Mouse (Mus musculus): Measurements from ENCODE around the gene Hspa2. TPM values are rescaled to one million over a fixed set of nuclear protein-coding genes. Genes with fewer than 3 reads are reported as not detected.

The Hspa2 gene
- total RNA-seq (2021): 100 to 1,000 TPM; 106 to 116 TPM

DNA sequence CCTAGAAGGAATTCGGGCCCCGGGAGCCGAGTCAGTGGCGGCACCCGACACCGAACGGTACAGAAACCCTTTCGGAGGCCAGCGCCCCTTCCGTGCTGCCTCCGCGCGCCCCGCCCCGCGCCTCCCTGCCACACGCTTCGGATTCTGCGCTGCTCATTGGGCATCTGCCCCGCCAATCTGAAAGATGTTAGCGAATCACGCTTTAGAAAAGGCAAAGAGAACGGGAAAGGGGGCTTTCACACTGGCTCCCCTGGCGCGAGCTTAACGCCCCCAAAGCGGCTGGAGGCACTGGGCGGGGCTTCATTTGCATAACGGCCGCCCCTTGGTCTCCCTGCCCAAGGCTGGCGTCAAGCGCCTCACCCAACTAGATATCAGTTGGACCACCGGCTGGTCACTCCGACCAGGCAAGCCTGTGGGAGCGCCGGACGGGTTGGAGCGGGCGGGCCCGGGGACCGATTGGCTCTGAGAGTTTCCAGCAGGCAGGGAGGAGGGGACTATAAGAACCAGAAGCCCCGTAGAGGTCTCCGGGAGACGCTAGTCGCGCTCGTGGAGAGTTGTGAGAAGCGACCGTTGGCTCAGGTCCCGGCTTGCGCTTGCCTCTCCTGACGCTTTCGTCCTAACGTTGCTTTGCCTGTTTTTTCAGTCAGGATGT lies at the start of gene Hspa2:
Gene Hspa2, plus strand, starts transcription at position 291 of the 652 bp plus-strand sequence.
- peak; percentile 99 for DNase-seq (ENCODE audit: extremely low spot score in 1 of 2, low spot score in 1 of 2)

DNA sequence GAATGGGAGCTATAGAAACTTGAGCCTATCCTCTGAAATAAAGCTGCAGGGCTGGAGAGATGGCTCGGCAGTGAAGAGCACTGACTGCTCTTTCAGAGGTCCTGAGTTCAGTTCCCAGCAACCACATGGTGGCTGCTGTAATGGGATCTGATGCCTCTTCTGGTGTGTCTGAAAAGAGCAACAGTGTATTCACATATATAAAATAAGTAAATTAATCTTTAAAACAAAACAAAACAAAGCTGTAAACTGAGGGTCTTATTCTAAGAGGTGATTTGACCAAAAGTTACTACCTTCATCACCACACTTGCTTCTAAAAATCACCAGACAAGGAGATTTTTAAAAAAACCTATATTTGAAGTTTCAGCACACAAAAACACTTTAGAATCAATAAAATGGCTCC lies 43.1 kb upstream of the Hspa2 start:
- no peak for DNase-seq (ENCODE audit: extremely low spot score in 1 of 2, low spot score in 1 of 2)

DNA sequence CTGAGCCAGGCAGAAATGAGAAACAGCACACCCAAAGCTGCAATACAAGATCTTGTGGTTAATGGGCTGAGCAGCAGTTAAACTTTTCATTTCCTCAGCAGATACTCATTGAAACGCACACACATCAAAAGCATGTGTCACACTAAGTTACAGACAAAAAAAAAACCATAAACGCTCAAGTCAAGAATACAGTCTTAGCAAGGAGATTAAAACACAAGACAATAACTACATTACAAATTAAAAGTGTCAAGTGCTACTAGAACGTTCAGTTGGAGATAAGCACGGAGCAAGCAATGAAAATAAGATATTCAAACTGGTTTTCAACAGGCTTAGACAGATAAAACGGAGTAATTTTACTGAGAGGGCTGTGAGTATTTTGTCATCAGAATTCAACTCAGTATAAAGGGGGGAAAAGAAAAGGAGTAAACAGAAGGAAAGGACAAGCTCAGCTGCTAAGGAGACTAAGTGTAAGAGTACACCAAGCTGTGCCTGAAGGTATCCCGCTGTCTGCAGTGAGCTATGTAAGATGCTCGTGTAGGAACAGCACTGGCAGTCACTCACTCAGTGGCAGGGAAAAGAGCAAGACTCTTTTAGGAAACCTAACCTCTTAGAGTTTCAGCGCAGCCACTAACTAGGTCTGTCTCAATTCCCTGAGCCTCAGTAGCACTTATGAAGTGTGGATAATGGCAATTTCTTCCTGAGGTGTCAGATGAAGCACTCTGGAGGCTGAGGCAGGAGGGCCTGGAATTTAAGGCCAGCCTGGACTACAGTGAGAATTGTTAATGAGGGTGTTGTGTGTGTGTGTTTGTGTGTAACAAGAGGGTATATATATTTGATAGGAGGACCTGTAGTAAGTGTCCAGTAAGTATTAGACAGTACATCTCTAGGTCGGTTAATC lies 42.3 kb upstream of the Hspa2 start:
- DNase-seq (ENCODE audit: extremely low spot score in 1 of 2, low spot score in 1 of 2): no peak

DNA sequence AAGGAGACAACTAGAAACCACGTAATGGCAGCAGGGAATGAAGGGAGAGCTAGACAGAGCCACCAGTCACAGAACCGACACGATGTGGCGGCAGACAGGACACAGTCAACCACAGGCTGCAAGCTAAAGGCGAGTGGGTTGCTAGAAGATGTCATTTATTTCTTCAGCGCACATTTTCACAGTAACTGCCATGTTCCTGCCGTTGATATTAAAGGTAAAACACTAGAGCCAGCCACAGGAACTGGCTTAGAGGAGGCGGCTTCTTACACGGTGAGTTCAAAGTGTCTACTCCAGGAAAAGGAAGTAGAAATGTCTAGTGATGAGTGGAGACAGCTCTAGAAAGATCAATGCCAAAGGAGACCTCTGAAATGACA lies 41.7 kb upstream of the Hspa2 start:
- DNase-seq (ENCODE audit: extremely low spot score in 1 of 2, low spot score in 1 of 2): no peak

DNA sequence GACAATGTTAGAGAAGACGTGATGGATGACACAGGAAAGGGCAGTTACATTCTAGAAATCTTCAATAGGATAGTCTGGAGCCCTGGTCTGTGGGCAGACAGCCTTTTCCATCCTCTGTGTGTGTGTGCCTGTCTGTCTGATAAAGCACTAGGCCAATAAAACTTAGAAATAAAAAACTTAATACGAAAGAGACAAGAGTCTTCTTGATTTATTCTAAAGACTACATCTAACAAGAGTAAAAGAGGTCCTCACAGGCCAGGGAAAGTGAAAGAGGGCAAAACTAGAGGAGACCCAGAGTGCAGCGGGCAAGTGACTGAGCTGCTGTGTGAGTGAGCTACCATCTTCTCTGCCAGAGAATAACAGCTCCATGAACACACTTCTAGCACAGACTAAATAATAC lies 37.7 kb upstream of the Hspa2 start:
- no peak for DNase-seq (ENCODE audit: extremely low spot score in 1 of 2, low spot score in 1 of 2)

DNA sequence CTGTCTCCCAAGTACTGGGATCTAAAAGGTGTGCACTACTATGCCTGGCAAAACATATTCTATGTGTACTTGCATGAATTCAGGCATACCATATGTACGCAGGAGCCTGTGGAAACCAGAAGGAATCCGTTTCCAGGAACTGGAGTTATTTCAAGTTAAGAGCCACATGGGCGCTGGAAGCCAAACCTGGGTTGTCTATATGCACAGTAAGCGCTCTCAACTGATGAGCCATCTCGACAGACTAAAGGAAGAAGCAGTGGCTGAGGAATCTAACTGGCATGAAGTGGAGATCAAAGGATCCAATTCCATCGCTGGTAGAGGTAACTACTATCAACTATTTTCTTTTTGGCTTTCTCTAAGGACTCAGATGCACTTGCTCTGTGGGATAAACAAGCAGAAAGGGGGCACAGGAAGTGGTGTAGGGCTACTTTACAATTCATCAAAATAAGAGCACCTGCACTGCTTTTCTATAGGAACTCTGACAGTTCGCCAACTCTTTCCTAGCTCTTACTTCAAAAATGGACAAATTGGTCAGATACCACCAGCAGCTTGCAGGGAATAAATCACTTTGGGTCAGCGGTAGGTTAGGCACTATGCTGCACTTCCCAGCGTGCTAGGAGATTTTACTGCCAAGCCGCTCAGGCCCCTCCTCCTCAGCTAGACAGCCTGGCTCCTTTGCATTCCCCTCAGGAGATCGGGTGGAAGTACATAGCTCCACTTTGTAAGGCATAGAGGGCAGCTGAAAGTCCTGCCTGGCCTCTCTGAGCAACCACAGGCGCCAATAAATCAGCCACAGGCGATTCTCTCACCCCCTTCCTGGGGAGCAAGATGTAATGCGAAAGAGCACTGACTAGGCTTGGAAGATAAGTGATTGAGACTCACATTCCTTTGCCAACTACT lies 36.6 kb upstream of the Hspa2 start:
- no peak for DNase-seq (ENCODE audit: extremely low spot score in 1 of 2, low spot score in 1 of 2)

DNA sequence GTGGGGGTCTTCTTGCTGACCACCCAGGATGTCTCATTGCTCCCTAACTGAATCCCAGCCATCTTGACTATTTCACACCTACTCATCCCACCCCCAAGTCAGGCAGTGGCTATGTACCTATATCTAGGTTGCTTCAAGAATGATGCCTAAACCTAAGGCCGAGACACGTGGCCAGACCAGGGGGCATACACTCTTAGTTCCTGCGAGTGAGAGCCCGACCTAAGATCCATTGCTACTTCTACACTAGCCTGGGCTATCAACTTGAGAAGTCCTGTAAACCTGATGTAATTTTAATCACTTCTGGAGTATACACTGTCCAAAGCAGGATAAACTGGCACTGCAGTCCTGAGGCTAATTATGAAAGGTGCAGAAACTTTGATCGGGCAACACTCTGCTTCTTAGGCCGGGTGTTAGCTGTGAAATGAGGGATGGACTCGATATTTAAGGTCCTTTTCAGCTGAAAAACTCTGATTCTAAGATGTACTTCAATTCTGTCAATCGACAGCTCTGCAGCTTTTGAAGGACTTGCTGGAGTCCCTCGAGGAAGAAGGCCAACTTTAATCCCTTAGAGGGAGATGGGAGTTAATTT lies 35.7 kb upstream of the Hspa2 start:
- DNase-seq (ENCODE audit: extremely low spot score in 1 of 2, low spot score in 1 of 2): no peak

DNA sequence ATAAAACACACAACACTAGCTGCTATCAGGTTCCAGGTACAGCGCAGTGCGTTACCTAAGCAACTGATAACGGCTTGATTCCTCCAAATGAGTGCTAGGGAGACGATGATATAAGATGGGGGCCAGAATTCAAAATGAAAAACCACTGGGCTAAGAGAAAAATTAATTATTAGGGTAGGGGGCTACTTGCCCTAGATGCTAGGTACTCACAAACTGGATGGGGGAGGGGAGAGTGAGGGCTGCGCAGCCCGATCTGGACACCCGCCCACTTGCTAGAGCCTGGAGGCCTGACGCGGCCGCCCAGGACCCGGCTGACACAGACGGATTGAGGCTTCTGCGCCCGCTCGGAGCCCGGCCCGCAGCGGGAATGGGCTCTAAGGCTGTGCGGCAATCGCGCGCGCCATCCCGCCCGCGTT lies 35.2 kb upstream of the Hspa2 start:
- DNase-seq (ENCODE audit: extremely low spot score in 1 of 2, low spot score in 1 of 2): peak in 1 of 2 experiments; percentile 42

DNA sequence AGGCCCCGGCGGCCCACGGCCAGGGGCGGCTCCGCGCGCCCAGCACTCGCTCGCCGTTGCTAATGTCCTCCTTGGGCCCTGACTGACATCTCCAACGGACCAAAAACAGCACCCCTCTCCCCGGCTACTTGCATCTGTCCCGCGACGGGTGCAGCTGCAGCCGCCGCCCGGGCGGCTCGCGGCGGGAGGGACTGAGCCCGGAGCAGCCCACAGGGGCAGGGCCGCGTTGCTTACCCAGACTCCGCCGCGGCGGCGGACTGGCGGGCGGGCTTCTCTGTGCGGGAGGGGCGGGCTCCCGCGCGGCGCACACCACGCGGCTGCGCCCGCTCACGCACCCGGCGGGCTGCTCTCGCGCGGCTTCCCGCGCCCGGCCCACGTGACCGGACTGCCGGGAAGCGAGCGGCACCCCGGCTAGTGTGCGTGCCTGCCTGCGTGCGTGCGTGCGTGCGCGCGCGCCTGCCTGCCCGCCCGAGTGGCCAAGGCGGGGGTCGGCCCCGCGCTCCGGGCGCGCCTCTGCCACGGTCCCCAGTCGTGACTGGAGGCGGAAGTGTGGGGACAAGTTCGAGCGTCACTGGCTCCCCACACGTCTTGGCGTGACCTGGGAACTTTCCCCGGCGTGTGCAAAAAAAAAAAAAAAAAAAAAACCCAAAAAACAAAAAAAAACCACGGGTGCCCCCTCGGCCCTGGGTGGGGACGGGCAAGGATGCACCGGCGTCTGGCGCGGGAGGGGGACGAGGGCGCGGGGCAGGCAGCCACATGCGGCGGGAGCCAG lies 34.6 kb upstream of the Hspa2 start, which contains the start of gene Zbtb25:
Gene Zbtb25, minus strand, starts transcription at position 397 of the 772 bp plus-strand sequence.
- DNase-seq (ENCODE audit: extremely low spot score in 1 of 2, low spot score in 1 of 2): peak; percentile 67 to 84

DNA sequence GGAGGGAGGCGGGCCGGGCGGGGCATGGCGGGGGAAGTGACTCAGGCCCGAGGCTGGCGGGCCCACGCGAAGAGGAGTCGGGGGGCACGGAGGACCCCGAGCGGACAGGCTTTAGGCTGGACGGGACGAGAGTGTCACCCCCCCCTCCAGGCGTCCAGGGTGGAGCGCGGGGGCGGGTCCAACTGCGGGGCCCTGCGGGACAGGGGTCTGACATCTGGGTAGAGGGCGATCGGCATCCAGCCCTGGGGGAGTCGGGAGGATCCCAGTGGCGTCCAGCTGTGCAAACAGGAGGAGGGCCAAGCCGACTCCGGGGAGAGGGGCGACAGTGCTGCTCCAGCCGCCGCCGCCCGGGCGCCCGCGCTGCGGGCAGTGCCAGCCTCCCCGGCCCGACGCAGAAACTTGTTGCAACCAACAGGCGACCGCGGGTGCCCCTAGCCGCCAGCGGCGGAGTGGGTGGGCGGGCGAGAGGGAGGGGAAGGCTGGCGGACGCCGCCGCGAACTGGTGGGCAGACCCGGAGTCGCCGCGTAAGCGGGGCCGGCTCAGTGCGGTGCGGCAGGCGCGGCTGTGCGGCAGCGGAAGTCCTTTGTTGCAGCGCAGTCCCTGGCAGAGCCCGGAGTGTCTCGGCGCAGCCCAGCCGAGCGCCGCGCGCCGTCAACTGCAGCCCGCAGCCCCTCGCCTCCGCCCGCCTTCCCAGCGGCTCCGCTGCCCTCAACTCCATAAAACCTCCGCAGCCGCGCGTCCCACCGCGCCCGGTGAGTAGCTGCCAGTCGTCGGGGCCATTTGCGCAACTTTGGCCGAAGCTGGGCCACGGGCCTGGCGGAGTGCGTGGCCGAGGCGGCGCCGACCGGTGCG lies 33.8 kb upstream of the Hspa2 start, which contains the start of gene Zbtb1:
Gene Zbtb1, plus strand, starts transcription at position 289 of the 853 bp plus-strand sequence.
- DNase-seq (ENCODE audit: extremely low spot score in 1 of 2, low spot score in 1 of 2): peak; percentile 62 to 79

DNA sequence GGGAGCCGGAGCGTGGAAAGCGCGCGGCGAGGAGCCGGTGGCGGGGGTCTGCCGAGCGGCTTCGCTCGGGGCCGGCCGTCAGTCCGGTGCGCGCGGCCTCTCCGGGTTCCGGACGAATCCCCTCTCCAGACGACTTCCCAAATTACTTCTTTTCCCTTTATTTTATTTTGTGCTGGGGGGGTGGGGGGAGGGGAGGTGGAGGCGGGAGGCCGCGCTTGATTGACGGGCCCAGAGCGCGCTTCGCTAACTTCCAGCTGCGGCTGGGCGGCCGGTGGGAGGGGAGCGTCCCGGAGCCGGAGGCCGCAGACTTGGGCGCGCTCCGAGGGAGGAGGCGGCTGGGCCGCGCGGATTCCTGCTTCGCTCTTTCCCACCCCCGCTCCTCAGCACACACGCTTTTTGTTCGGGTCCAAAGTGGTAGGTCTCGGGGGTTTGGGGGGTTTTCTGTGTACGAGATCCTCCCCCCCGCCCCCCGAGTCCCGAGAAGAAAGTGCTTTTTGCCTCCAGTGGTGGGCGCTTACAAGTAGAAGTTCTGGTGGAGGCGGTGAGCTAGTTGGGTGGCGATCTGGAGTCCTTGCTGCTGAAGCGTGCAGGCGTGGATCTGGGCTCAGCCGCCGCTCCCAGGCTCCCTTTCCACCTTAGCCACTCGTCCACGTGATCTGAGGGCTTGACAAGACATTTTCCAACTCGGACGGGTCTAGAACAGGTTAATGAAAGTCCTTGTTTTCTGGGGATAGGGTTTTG lies 33.0 kb upstream of the Hspa2 start:
- DNase-seq (ENCODE audit: extremely low spot score in 1 of 2, low spot score in 1 of 2): peak; percentile 44

DNA sequence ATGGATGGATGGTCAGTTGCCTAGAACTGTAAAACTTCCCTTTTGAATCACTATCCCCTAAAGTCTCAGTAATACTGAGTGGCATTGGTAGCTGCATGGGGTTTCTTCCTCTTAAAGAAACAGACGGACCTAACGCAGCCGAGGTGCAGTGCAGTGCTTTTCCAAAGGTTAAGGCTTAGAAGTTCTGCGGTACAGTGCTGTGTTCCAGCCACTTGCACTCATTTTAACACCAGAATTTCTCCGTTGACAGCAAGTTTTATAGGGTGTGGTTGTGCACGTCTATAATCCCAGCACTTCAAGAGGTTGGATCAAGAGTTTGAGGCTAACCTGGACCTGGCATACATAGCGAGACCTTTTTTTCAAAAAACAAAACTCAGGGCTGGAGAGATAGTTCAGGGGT lies 31.9 kb upstream of the Hspa2 start:
- no peak for DNase-seq (ENCODE audit: extremely low spot score in 1 of 2, low spot score in 1 of 2)

DNA sequence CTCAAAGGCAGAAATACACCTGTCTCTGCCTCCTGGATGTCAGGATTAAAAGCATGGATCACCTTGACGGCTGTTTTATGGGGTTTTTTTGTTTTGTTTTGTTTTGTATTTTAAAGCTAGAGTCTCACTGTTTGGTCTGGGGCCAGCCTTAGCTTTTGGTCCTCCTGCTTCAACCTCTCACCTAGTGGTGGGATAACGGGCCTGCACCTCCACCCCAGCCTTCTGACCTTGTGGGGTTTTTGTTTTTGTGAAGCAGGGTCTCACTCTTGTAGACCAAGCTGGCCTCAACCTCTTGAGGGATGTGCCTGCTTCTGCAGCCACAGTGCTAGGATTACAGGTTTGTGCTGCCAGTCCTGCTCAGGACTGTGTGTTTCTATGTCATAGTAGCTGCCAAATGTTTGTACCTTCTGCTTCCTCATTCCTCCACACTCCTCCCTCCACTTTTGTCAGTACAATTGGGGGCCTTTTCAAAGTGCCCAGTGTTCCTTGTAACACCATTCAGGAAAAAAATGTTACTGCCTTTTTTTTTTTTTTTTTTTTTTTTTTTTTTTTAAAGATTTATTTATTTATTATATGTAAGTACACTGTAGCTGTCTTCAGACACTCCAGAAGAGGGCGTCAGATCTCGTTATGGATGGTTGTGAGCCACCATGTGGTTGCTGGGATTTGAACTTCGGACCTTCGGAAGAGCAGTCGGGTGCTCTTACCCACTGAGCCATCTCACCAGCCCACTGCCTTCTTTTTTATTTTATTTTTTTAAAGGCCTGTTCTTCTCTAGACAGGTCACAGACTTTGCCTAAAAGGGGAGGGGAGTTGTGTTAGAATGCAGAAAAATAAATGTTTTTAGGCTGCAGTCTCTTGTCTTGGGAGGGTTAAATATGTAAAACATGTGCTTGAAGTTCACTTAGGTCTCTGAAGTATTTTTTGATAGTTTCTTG lies 30.8 kb upstream of the Hspa2 start:
- DNase-seq (ENCODE audit: extremely low spot score in 1 of 2, low spot score in 1 of 2): no peak

DNA sequence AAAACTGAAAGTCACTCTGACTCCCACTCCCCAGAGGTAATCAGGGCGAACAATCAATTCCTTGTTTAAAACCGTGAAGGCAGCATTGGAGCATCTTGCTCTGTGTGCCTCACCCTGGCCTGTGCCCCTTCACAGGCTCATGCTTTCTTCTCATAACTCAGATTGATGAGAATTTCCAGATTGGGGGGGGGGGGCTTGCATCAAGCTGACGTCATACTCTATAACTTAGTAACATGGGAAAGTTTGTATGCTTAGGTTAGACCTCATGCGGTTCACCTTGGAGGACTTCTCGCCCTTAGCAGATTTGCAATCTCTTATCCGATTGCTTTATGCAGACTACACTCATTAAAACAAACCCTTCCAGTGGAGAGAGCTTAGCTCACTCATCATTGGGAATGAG lies 30.0 kb upstream of the Hspa2 start:
- no peak for DNase-seq (ENCODE audit: extremely low spot score in 1 of 2, low spot score in 1 of 2)

DNA sequence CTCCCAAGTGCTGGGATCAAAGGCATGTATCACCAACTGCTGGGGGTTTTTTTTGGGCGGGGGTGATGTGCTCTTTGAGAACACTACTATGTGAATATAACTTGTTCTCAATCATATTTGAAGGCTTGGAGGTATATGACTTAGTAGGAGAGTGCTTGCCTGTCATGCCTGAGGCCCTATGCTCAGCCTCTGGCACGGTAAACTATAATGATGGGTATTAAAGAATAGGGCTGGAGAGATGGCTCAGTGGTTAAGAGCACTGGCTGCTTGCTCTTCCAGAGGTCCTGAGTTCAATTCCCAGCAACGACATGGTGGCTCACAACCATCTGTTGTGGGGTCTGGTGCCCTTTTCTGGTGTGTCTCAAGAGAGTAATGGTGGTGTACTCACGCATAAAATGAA lies 29.1 kb upstream of the Hspa2 start:
- DNase-seq (ENCODE audit: extremely low spot score in 1 of 2, low spot score in 1 of 2): no peak

DNA sequence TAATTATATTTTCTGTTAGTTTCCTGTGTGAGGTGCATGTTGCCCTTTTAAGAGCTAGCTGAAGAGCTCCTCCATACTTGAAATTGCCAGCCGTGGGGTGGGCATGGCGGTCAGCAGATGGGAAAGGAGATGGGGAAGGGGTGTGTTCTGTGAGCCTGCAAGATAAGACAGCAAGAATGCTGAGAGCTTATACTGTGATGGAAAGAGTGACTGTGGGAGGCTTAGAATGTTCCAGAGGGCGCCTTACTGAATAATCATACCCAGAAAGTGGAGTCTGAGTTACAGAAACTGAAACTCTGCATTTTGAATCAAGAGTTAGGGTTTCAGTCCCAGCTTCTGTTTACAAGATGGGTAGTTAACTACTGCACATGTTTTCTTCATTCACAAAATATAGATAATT lies 28.5 kb upstream of the Hspa2 start:
- DNase-seq (ENCODE audit: extremely low spot score in 1 of 2, low spot score in 1 of 2): no peak

DNA sequence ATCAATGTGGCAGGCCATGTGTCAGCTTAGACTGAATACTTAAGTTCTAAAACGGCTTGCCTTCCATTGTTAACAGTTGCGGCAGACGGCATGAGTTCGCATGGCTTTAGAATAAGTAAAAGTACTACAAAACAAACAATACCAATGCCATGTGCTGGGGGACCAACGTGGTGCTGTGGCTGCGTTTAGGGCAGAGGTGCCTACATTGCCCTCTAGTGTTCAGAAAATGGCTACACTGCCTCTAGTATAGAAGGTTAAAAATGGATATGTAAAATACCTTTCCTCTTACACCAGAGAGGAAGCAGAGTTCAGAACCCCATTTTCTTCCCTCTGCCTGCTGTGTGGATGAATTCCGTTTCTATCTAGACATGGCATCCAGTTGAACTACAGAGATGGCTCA lies 27.3 kb upstream of the Hspa2 start:
- no peak for DNase-seq (ENCODE audit: extremely low spot score in 1 of 2, low spot score in 1 of 2)
